Mouse (Mus musculus) erythroblast, embryonic 14.5 days (primary cell): ENCODE data around the gene Jagn1.

ENCODE experiments used
- GATA1 ChIP-seq: IDR thresholded peaks from 2 replicates; pipeline ENCODE4 v1.6.1; 2012; ENCODE audit warnings: low read length, inconsistent platforms, mixed read lengths
- TAL1 ChIP-seq: IDR thresholded peaks from 3 replicates; pipeline ENCODE4 v1.6.1; 2012; ENCODE audit warnings: low read length, inconsistent platforms, mixed read lengths

DNA sequence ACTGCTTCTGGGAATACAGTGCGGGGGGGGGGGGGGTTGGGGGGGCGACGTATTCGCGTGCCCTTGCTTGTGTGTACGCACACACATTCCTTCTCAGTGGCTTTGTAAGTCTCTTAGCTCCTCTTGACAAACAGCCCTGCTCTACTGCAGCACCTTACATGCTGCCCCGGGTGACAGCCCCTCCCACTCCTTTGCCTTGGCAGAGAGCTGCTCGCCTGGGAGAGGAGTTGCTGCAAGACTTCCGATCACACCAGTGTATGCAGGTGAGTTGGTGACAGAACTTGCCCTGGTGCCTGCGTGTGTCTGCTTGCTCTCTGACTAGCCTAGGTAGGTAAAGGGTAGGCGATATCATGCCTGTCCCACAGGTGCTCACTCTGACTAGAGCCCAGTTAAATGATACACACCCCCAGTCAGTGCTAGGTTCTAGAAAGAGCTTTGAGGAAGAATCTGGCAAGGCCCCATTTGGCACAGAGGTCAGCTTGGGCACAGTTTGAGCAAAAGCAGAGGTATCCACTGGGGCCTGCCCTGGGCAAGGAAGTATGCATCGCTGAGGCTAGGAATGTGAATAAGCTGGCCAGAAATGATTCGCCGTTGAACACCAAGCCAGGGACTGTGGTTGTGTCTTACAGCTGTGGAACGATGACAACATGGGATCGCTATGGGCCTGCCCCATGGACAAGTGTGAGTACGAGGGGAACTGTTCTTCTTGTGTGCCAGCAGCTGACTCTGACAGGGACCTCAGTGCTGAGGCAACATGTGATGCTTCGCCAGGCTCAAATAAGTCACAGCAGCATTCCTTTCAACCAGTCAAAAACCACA, 38.4 kb downstream of the Jagn1 start:
- TF ChIP-seq TAL1 (no peak), GATA1 (no peak)
